Mouse (Mus musculus): Measurements from ENCODE around the gene Erc2.

DNA sequence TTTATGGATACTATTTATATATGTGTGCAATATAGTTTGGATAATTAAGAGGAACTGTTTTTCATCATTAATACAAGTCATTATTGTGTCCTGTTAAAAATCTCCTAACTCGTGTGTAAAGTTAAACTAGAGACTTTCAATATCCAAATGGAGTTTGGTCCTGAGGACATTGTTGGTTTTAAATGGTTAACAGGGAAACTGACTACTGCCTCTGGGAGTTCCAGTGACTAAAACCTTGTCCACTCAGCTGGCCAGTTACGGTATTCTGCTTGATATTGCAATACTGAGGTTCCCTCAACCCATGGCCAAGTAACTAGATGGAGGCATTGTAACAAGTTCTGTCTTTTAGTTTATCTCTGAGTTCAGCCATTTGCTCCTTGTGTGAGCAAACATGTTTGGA lies 229.0 kb downstream of the Erc2 start:
- TF ChIP-seq CTCF (IDR thresholded peaks at IDR 0.05; ENCODE audit: low read depth) = no peak
- no peak for TF ChIP-seq EP300 (IDR thresholded peaks at IDR 0.05; ENCODE audit: low read depth)

Data from liver, embryonic 14.5 days (tissue).